Mouse (Mus musculus) bone marrow macrophage, adult 2 months (primary cell): Measurements from ENCODE around the gene Tubgcp2.

Experiments
- CTCF ChIP-seq: IDR thresholded peaks from 2 replicates; pipeline ENCODE4 v1.5.1; 2012; ENCODE audit warnings: low read depth, mild to moderate bottlenecking, low read length, moderate library complexity
- POLR2A ChIP-seq: IDR thresholded peaks from 2 replicates; pipeline ENCODE4 v1.6.1; 2012; ENCODE audit warnings: mild to moderate bottlenecking, low read depth, low read length, borderline replicate concordance

- TF ChIP-seq CTCF, result no peak
- no peak for TF ChIP-seq POLR2A
Measured at GRCm38 (mm10) chr7:139988272-139988671, 48.2 kb downstream of the Tubgcp2 start.
